Mouse (Mus musculus) intestine, embryonic 16.5 days (tissue): ENCODE data around the gene Btg3. TPM values are rescaled to one million over a fixed set of nuclear protein-coding genes. Genes with fewer than 3 reads are reported as not detected.

ENCODE experiments used
- ATAC-seq: fragments of 200-750 bp; cut with Nextera tagmentation; 2 replicates; pipeline ENCODE4 v1.8.0; 2017; ENCODE audit warnings: moderate TSS enrichment, moderate library complexity
- H3K27ac ChIP-seq: fragments of 300-500 bp; sonication (generic); 2 replicates; pipeline ENCODE4 v1.5.1; 2014; ENCODE audit warnings: mild to moderate bottlenecking, low read length
- H3K27me3 ChIP-seq: fragments of 300-500 bp; sonication (generic); replicated peaks from 2 replicates; pipeline ENCODE4 v1.6.1; 2014; ENCODE audit warnings: low read length, control low read depth, mixed read lengths; ENCODE audit not compliant: control insufficient read depth, insufficient read depth
- H3K36me3 ChIP-seq: fragments of 300-500 bp; sonication (generic); 2 replicates; pipeline ENCODE4 v1.6.1; 2014; ENCODE audit warnings: low read length, control low read depth; ENCODE audit not compliant: control insufficient read depth, insufficient read depth
- H3K4me1 ChIP-seq: fragments of 300-500 bp; sonication (generic); 2 replicates; pipeline ENCODE4 v1.6.1; 2014; ENCODE audit warnings: low read length, control low read depth, mixed read lengths; ENCODE audit not compliant: control insufficient read depth, insufficient read depth
- H3K4me2 ChIP-seq: fragments of 300-500 bp; sonication (generic); 2 replicates; pipeline ENCODE4 v1.6.1; 2014; ENCODE audit warnings: low read depth, low read length, control low read depth
- H3K4me3 ChIP-seq: fragments of 300-500 bp; sonication (generic); 2 replicates; pipeline ENCODE4 v1.5.1; 2014; ENCODE audit warnings: mild to moderate bottlenecking, low read length
- H3K9ac ChIP-seq: fragments of 300-500 bp; sonication (generic); 2 replicates; pipeline ENCODE4 v1.6.1; 2014; ENCODE audit warnings: low read depth, low read length
- H3K9me3 ChIP-seq: fragments of 300-500 bp; sonication (generic); 2 replicates; pipeline ENCODE4 v1.6.1; 2016; ENCODE audit warnings: low read length, control low read depth; ENCODE audit not compliant: control insufficient read depth
- WGBS: fragments of 180-500 bp; shearing (Covaris S2); extraction: QIAGEN DNeasy Blood & Tissue Kit; methylation state at CpG from one replicate; pipeline ENCODE4 v1.1.7; 2014; 5-methylcytosine and 5-hydroxymethylcytosine counted together
- polyA plus RNA-seq: library from polyadenylated mRNA; unstranded; fragments of >200 nt; fragmentation: Nextera tagmentation; extraction: Ambion mirVana; gene quantifications from 2 replicates; pipeline ENCODE4 v1.2.1, GENCODE M21; 2015

Gene Btg3
- polyA plus RNA-seq, 1 experiment from 2014 or later: 9.4 TPM

DNA sequence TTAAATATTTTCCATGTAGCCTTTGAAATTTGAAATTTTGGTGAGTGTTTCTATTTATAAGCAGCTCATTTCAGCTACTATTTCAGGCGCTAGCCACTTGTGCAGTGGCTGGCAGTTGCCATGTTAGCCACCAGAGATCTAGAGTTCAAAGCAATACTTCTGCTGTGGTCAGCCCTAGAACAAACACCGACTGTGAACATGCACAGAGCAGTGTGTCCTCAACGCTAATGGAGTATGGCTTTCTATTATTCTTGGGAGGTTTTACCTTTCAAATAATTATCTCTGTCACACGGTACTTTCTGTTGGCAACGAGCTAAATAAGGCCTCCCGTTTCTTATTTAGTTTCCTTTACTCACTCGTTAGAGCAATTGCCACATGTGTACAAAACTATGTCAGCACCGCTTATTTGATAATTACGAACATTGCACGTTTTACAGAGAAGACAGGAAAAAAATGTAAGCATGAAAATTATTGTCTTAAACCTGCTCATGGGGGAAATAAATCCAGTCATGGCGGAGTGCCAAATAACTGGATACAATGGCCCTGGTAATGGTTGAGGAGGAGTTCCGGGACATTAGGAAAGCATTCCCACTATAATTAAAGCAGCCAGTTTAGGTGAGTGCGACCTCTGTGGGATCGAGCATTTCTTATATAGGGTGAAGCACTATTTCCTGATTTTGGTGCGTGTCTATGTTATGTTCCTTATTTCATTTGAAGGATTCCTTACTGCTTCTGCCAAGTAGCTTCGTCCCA lies 63.7 kb downstream of the Btg3 start:
- Histone ChIP-seq H3K4me1 (peaks cover 12% of the 10 kb centered on the region; the same call in 1 of the 2 replicates), H3K9ac (no peak overlapping the region), H3K27me3 (no peaks in the 10 kb centered on the region), H3K4me2 (no peak overlapping the region), H3K4me3 (no peak overlapping the region), H3K9me3 (no peaks in the 10 kb centered on the region), H3K36me3 (no peaks in the 10 kb centered on the region), H3K27ac (no peak overlapping the region)
- WGBS: 65% methylated on average over 16 of the region's 16 CpGs
- ATAC-seq: no peak

DNA sequence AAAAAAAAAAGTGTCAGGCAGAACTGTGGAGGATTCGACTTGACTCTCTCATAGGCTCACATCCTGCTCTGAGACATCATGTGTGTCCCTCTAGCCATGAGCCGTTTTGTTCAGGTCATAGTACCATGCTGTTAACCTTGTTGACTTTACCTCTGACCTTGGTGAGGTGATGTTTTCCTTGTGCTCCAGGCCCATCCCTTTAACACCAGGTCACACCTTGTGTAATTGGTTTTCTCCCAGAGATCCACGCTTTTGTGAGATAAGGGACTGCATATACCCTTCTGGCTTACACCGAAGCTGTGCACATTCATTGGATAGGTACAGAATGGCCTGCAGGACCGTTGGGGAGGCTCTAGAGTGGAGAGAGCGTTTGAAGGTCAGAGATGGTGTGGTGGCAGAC lies 67.7 kb downstream of the Btg3 start:
- 56% methylated on average over 6 of the region's 6 CpGs for WGBS
- Histone ChIP-seq H3K27me3 (no peaks in the 10 kb centered on the region), H3K4me1 (peaks cover 14% of the 10 kb centered on the region; the same call in 1 of the 2 replicates), H3K9me3 (no peaks in the 10 kb centered on the region), H3K36me3 (no peaks in the 10 kb centered on the region), H3K4me3 (no peak overlapping the region), H3K27ac (0 out of 2 replicates have a peak overlapping the region, but pooled peaks have one; percentile 20), H3K9ac (no peak overlapping the region), H3K4me2 (no peak overlapping the region)
- peak; percentile 63 for ATAC-seq

DNA sequence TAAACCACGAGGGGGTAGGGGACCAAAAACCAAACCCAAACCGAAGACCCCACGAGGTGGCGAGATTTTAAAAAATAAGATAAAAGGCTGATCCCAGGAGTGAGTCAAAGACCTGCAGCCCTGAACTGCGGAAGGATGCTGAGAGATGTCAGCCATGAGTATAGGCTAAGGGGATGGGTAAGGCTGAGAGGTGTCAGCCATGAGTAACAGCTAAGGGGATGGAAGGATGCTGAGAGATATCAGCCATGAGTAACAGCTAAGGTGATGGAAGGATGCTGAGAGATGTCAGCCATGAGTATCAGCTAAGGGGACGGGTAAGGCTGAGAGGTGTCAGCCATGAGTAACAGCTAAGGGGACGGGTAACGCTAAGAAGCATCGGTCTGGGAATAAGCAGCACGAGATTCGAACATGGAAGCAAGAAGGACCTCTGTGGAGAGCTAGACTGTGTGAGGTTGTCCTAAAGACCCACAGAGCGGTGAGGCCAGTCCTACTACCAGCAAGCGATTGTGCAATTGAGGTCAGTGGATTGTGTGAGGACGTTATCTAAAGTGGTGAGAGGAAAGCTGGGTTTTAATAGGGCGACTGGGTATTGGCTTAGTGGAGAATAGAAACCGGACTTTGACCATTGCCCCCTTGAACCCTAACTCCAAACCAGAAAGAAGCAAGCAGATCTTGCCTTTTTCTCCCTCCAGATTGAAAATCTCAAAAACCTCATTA lies 69.4 kb downstream of the Btg3 start:
- peaks cover 14% of the 10 kb centered on the region; the same call in 1 of the 2 replicates for H3K4me1 ChIP-seq
- peak overlapping the region; percentile 74 for H3K27ac ChIP-seq
- H3K27me3 ChIP-seq: no peaks in the 10 kb centered on the region
- peak; percentile 89 for ATAC-seq
- H3K4me3 ChIP-seq: no peak overlapping the region
- no peaks in the 10 kb centered on the region for H3K36me3 ChIP-seq
- no peak overlapping the region for H3K9ac ChIP-seq
- no peak overlapping the region for H3K4me2 ChIP-seq
- H3K9me3 ChIP-seq: no peaks in the 10 kb centered on the region
- 87% methylated on average over 16 of the region's 16 CpGs for WGBS

DNA sequence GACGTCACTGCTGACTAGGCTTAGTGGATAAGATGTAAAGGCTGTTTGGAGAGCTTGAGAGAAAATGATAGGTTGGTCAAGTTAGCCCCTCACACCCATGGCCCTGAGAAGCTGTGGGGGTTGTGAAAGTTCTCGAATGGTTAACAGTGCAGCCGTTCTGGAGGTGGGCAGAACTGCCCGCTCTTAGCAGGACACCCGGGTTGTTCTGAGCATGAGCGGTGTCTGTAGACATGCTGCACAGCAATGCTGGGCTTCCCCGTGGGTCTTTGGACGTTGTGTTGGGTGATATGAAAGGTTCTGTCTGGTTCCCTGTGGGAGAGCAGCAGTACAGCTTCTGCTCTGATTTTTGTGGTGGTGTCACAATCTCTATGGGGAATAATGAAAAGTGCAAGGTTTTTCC lies 70.4 kb downstream of the Btg3 start:
- Histone ChIP-seq H3K4me3 (no peak overlapping the region), H3K9ac (no peak overlapping the region), H3K36me3 (no peaks in the 10 kb centered on the region), H3K27ac (no peak overlapping the region), H3K4me2 (no peak overlapping the region), H3K9me3 (no peaks in the 10 kb centered on the region), H3K27me3 (no peaks in the 10 kb centered on the region), H3K4me1 (peaks cover 13% of the 10 kb centered on the region; the same call in 1 of the 2 replicates)
- 81% methylated on average over 8 of the region's 8 CpGs for WGBS
- ATAC-seq: no peak

DNA sequence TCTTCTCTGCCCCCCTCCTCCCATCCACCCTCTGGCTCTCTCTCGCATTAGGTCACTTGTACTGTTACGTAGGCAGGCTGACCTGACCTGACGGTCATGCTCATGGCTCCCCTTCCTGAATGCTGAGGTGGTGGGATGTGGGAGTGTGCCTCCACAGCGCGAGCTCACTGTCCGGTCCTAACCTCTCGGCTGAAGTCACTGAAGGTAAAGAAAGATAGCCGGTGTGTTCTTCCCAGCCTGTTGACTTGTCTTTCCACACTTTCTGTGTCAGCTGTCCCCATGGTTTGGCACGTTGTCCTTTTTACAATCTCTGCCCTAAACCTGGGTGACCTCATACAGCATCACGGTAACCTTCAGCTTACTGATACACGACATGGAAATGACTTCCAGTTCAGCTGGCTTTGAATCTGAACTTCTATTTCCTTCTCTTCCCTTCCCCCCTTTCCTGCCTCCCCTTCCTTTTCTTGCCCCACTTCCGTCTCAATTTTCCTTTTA lies 71.3 kb downstream of the Btg3 start:
- ATAC-seq: no peak
- H3K4me2 ChIP-seq: no peak overlapping the region
- H3K9me3 ChIP-seq: no peaks in the 10 kb centered on the region
- 79% methylated on average over 12 of the region's 12 CpGs for WGBS
- H3K4me3 ChIP-seq: no peak overlapping the region
- H3K27me3 ChIP-seq: no peaks in the 10 kb centered on the region
- no peak overlapping the region for H3K27ac ChIP-seq
- H3K4me1 ChIP-seq: peaks cover 7% of the 10 kb centered on the region; the same call in 1 of the 2 replicates
- no peak overlapping the region for H3K9ac ChIP-seq
- no peaks in the 10 kb centered on the region for H3K36me3 ChIP-seq

DNA sequence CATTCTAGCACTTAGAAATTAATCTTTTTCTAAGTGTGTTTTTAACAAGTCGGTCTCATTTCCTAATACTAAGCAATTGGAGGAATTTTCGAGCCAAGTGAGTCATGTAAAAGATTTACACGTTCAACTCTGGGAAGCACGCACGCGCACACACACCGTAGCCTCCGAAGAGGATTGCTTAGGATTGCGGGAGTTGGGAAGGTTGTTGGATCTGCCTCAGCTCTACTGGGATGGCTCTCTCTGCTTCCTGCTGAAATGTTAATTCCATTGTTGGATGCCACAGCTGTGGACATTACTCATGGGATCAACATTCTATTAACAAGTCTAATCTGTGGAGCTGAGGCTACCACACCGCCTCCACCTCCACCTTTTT lies 74.3 kb downstream of the Btg3 start:
- no peaks in the 10 kb centered on the region for H3K9me3 ChIP-seq
- no peak for ATAC-seq
- 5% methylated on average over 10 of the region's 10 CpGs for WGBS
- H3K4me1 ChIP-seq: 0 out of 2 replicates have a peak, but pooled peaks cover 2% of the 10 kb centered on the region
- H3K27ac ChIP-seq: peak overlapping the region; percentile 89
- H3K9ac ChIP-seq: peak overlapping the region; percentile 90
- H3K4me2 ChIP-seq: peak overlapping the region; percentile 88
- H3K4me3 ChIP-seq: peak overlapping the region; percentile 81
- no peaks in the 10 kb centered on the region for H3K27me3 ChIP-seq
- no peaks in the 10 kb centered on the region for H3K36me3 ChIP-seq

DNA sequence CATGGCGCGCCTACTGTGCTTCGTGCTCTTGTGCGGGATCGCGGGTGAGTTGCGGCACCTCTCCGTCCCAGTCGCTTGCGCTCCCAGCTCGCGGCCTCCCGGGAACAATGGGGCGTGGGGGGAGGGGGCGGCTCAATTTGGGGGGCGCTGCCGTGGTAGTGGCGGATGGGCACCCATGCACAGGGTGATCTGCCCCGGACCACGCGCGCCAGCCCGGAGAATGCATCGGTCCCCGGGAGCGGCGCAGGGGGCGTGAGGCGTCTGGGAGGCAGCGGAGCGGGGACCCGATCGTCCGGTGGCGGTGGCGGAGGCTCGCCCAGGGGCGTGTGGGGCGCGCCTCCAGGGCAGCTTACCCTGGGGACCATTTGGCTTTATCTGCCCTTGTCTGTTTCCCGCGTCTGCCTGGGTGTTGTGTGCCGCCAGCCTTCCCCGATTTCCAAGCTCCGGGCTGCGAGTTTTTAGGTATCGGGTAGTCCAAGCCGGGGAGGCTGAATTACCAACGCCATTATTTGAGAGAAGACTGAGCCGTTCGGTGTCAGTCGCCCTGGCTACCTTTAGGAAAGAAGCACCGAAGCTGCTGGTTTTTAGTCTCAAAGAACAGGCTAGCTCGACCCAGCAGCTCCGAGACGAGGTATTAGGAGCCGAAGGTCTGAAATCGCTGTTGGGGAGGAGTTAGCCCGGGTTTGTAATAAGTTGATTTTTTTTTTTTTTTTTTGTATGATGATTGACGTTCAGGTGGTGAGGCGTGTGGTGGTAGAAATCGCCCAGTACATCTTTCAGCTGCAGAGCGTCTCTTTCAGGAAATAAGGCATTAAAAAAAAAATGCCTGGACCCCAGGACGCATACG lies 74.9 kb downstream of the Btg3 start:
- Histone ChIP-seq H3K36me3 (no peaks in the 10 kb centered on the region), H3K9ac (peak overlapping the region; percentile 90), H3K27me3 (no peaks in the 10 kb centered on the region), H3K27ac (peak overlapping the region; percentile 89), H3K4me2 (peak overlapping the region; percentile 88), H3K4me3 (peak overlapping the region; percentile 81), H3K9me3 (no peaks in the 10 kb centered on the region), H3K4me1 (0 out of 2 replicates have a peak, but pooled peaks cover 2% of the 10 kb centered on the region)
- WGBS: under 1% methylated on average over 65 of the region's 65 CpGs
- ATAC-seq: peak; percentile 66

DNA sequence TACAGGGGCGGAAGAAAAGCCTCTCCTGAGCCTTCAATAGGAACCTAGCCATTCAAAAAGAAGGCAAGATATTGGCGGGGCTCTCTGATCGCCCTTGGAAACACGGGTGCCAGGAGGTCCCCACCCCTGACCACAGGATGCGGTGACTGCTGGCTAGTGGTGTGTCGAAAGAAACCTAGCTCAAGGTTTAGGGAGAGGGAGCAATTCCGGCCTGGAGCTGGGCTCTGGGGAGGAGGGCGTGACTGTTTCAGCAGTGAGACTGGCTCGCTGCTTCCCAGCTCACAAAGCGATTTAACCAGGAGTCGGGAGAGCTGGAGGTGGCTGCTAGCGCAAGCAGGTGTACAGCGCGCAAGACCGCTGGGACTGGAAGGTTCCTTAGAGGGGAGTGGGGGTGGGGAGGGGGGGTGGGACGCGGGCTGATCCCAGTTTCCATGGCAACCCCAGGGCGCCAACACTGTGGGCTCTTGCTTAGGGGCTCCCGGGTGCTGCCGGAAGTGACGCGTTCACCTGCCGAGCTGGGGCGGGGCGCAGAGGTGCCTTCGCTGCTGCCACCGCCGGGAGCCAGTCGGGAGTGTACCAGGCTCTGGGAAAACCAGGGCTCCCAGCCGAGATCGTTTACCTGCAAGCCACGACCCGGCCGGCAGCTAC lies 75.7 kb downstream of the Btg3 start, which contains the start of gene Cxadr:
Gene Cxadr, plus strand, starts transcription at position 307 of the 648 bp plus-strand sequence.
- under 1% methylated on average over 32 of the region's 34 CpGs for WGBS
- no peaks in the 10 kb centered on the region for H3K36me3 ChIP-seq
- H3K4me1 ChIP-seq: 0 out of 2 replicates have a peak, but pooled peaks cover 2% of the 10 kb centered on the region
- H3K9ac ChIP-seq: peak within 1 kb of the TSS; percentile 90
- no peaks in the 10 kb centered on the region for H3K27me3 ChIP-seq
- H3K9me3 ChIP-seq: no peaks in the 10 kb centered on the region
- peak; percentile 97 for ATAC-seq
- peak within 1 kb of the TSS; percentile 89 for H3K27ac ChIP-seq
- peak within 1 kb of the TSS; percentile 88 for H3K4me2 ChIP-seq
- peak within 1 kb of the TSS; percentile 81 for H3K4me3 ChIP-seq
